Mouse (Mus musculus) lung, postnatal 0 days (tissue): ENCODE measurements at regions not wholly inside any gene's neighbourhood (a gene's known extent, or its start where the extent isn't known, plus 50 kb on each side); places are given as distances from the start of the nearest gene placed in this dataset.

Experiments used
- ATAC-seq: fragments of 200-750 bp; cut with Nextera tagmentation; 2 replicates; pipeline ENCODE4 v1.8.0; 2017; ENCODE audit warnings: moderate library complexity
- DNase-seq: peaks from one replicate; pipeline ENCODE4 v3.0.0-alpha.2; 2016; ENCODE audit warnings: low spot score
- H3K27ac ChIP-seq: fragments of 300-500 bp; sonication (generic); 2 replicates; pipeline ENCODE4 v1.5.1; 2014; ENCODE audit warnings: antibody characterized with exemption, mild to moderate bottlenecking, low read length, mixed read lengths
- H3K27me3 ChIP-seq: fragments of 300-500 bp; sonication (generic); replicated peaks from 2 replicates; pipeline ENCODE4 v1.6.1; 2014; ENCODE audit warnings: low read length, mixed read lengths; ENCODE audit not compliant: insufficient read depth
- H3K36me3 ChIP-seq: fragments of 300-500 bp; sonication (generic); 2 replicates; pipeline ENCODE4 v1.6.1; 2014; ENCODE audit warnings: low read length, mixed read lengths; ENCODE audit not compliant: insufficient read depth
- H3K4me1 ChIP-seq: fragments of 300-500 bp; sonication (generic); 2 replicates; pipeline ENCODE4 v1.6.1; 2014; ENCODE audit warnings: antibody characterized with exemption, low read depth, low read length, mixed read lengths; ENCODE audit not compliant: insufficient read depth
- H3K4me2 ChIP-seq: fragments of 300-500 bp; sonication (generic); replicated peaks from 2 replicates; pipeline ENCODE4 v1.6.1; 2014; ENCODE audit warnings: low read depth, mild to moderate bottlenecking, low read length, moderate library complexity, mixed read lengths
- H3K4me3 ChIP-seq: fragments of 300-500 bp; sonication (generic); 2 replicates; pipeline ENCODE4 v1.5.1; 2014; ENCODE audit warnings: low read depth, low read length
- H3K9ac ChIP-seq: fragments of 300-500 bp; sonication (generic); replicated peaks from 2 replicates; pipeline ENCODE4 v1.6.1; 2014; ENCODE audit warnings: low read depth, mild to moderate bottlenecking
- H3K9me3 ChIP-seq: fragments of 300-500 bp; sonication (generic); 2 replicates; pipeline ENCODE4 v1.6.1; 2016; ENCODE audit warnings: low read length, mixed read lengths
- CTCF ChIP-seq: IDR thresholded peaks from 2 replicates; pipeline ENCODE4 v1.5.1; 2016; ENCODE audit warnings: antibody characterized with exemption, mild to moderate bottlenecking
- EP300 ChIP-seq: IDR thresholded peaks from 2 replicates; pipeline ENCODE4 v1.6.1; 2016; ENCODE audit warnings: antibody characterized with exemption, mild to moderate bottlenecking, control low read depth
- WGBS: fragments of 180-500 bp; shearing (Covaris S2); extraction: QIAGEN DNeasy Blood & Tissue Kit; methylation state at CpG from one replicate; pipeline ENCODE4 v1.1.7; 2014; 5-methylcytosine and 5-hydroxymethylcytosine counted together

GRCm38 (mm10) chr14:80195041-80195440 is 211.2 kb downstream of the Olfm4 start:
- Histone ChIP-seq H3K27me3 (no peaks in the 10 kb centered on the region), H3K4me1 (no peaks in the 10 kb centered on the region), H3K27ac (no peak overlapping the region), H3K4me2 (no peak overlapping the region), H3K9ac (no peak overlapping the region), H3K4me3 (no peak overlapping the region), H3K36me3 (no peaks in the 10 kb centered on the region), H3K9me3 (no peaks in the 10 kb centered on the region)
- TF ChIP-seq EP300 (no peak), CTCF (no peak)
- WGBS: 18% methylated on average over 2 of the region's 2 CpGs
- no peak for ATAC-seq
- DNase-seq: no peak

- no peaks in the 10 kb centered on the region for H3K9me3 ChIP-seq
- DNase-seq (no peak), ATAC-seq (no peak)
- no peak overlapping the region for H3K9ac ChIP-seq
- H3K4me1 ChIP-seq: no peaks in the 10 kb centered on the region
- 22% methylated on average over 2 of the region's 2 CpGs for WGBS
- TF ChIP-seq CTCF (peak; percentile 24), EP300 (no peak)
- no peaks in the 10 kb centered on the region for H3K36me3 ChIP-seq
- H3K27ac ChIP-seq: no peak overlapping the region
- no peak overlapping the region for H3K4me2 ChIP-seq
- no peaks in the 10 kb centered on the region for H3K27me3 ChIP-seq
- H3K4me3 ChIP-seq: no peak overlapping the region
These were observed 229.0 kb downstream of the Olfm4 start for GRCm38 (mm10) chr14:80212916-80213315.

- ATAC-seq (no peak), DNase-seq (no peak)
- Histone ChIP-seq H3K4me2 (no peak overlapping the region), H3K36me3 (no peaks in the 10 kb centered on the region), H3K4me1 (no peaks in the 10 kb centered on the region), H3K27ac (no peak overlapping the region), H3K9me3 (no peaks in the 10 kb centered on the region), H3K9ac (no peak overlapping the region), H3K4me3 (no peak overlapping the region), H3K27me3 (no peaks in the 10 kb centered on the region)
- no peak for TF ChIP-seq EP300
- no peak for TF ChIP-seq CTCF
- 73% methylated on average over 9 of the region's 9 CpGs for WGBS
These were observed 229.8 kb downstream of the Olfm4 start for GRCm38 (mm10) chr14:80213666-80214065.

- ATAC-seq: peak; percentile 64
- Histone ChIP-seq H3K4me3 (no peak overlapping the region), H3K36me3 (no peaks in the 10 kb centered on the region), H3K9ac (no peak overlapping the region), H3K9me3 (no peaks in the 10 kb centered on the region), H3K4me2 (no peak overlapping the region), H3K27ac (no peak overlapping the region), H3K27me3 (no peaks in the 10 kb centered on the region), H3K4me1 (no peaks in the 10 kb centered on the region)
- 16% methylated on average over 6 of the region's 6 CpGs for WGBS
- DNase-seq: peak; percentile 79
- TF ChIP-seq EP300 (no peak), CTCF (peak; percentile 97)
These were observed 232.2 kb downstream of the Olfm4 start for GRCm38 (mm10) chr14:80215960-80216552.

- Histone ChIP-seq H3K9ac (no peak overlapping the region), H3K9me3 (no peaks in the 10 kb centered on the region), H3K4me1 (no peaks in the 10 kb centered on the region), H3K27ac (no peak overlapping the region), H3K27me3 (no peaks in the 10 kb centered on the region), H3K36me3 (no peaks in the 10 kb centered on the region), H3K4me2 (no peak overlapping the region), H3K4me3 (no peak overlapping the region)
- TF ChIP-seq CTCF (no peak), EP300 (no peak)
- 76% methylated on average over 3 of the region's 3 CpGs for WGBS
- no peak for ATAC-seq
- DNase-seq: no peak
These were observed 248.2 kb downstream of the Olfm4 start for GRCm38 (mm10) chr14:80232066-80232465.

- no peak for TF ChIP-seq EP300
- no peak for TF ChIP-seq CTCF
- whole genome bisulfite sequencing: 71% methylated on average over 3 of the region's 3 CpGs
- Histone ChIP-seq H3K9me3 (no peaks in the 10 kb centered on the region), H3K4me1 (no peaks in the 10 kb centered on the region), H3K27ac (no peak overlapping the region), H3K36me3 (no peaks in the 10 kb centered on the region), H3K9ac (no peak overlapping the region), H3K4me2 (no peak overlapping the region), H3K4me3 (no peak overlapping the region), H3K27me3 (no peaks in the 10 kb centered on the region)
- DNase-seq (no peak), ATAC-seq (no peak)
These were observed 249.1 kb downstream of the Olfm4 start for GRCm38 (mm10) chr14:80232976-80233375.

- Histone ChIP-seq H3K27me3 (no peaks in the 10 kb centered on the region), H3K36me3 (no peaks in the 10 kb centered on the region), H3K4me3 (no peak overlapping the region), H3K4me2 (no peak overlapping the region), H3K27ac (no peak overlapping the region), H3K4me1 (no peaks in the 10 kb centered on the region), H3K9me3 (no peaks in the 10 kb centered on the region), H3K9ac (no peak overlapping the region)
- ATAC-seq (no peak), DNase-seq (no peak)
- no peak for TF ChIP-seq CTCF
- TF ChIP-seq EP300: no peak
These were observed 253.3 kb downstream of the Olfm4 start for GRCm38 (mm10) chr14:80237136-80237535.
